Mouse (Mus musculus) liver, embryonic 12.5 days (tissue): ENCODE results near the gene Fam185a. TPM values are rescaled to one million over a fixed set of nuclear protein-coding genes. Genes with fewer than 3 reads are reported as not detected.

Experiments used
- ATAC-seq: fragments of 200-750 bp; cut with Nextera tagmentation; 2 replicates; pipeline ENCODE4 v1.8.0; 2017; ENCODE audit warnings: moderate number of reproducible peaks, mild to moderate bottlenecking, moderate library complexity
- H3K27ac ChIP-seq: fragments of 300-500 bp; sonication (generic); 2 replicates; pipeline ENCODE4 v1.5.1; 2016; ENCODE audit warnings: mild to moderate bottlenecking
- H3K27me3 ChIP-seq: fragments of 300-500 bp; sonication (generic); replicated peaks from 2 replicates; pipeline ENCODE4 v1.6.1; 2016; ENCODE audit warnings: mild to moderate bottlenecking, moderate library complexity
- H3K36me3 ChIP-seq: fragments of 300-500 bp; sonication (generic); 2 replicates; pipeline ENCODE4 v1.6.1; 2016; ENCODE audit warnings: mild to moderate bottlenecking, moderate library complexity
- H3K4me1 ChIP-seq: fragments of 300-500 bp; sonication (generic); 2 replicates; pipeline ENCODE4 v1.6.1; 2016
- H3K4me2 ChIP-seq: fragments of 300-500 bp; sonication (generic); 2 replicates; pipeline ENCODE4 v1.6.1; 2016; ENCODE audit warnings: mild to moderate bottlenecking, moderate library complexity
- H3K4me3 ChIP-seq: fragments of 300-500 bp; sonication (generic); 2 replicates; pipeline ENCODE4 v1.5.1; 2016; ENCODE audit warnings: mild to moderate bottlenecking, moderate library complexity
- H3K9ac ChIP-seq: fragments of 300-500 bp; sonication (generic); 2 replicates; pipeline ENCODE4 v1.6.1; 2016; ENCODE audit warnings: mild to moderate bottlenecking, moderate library complexity
- H3K9me3 ChIP-seq: fragments of 300-500 bp; sonication (generic); replicated peaks from 2 replicates; pipeline ENCODE4 v1.6.1; 2016; ENCODE audit warnings: mild to moderate bottlenecking, moderate library complexity
- WGBS: fragments of 180-500 bp; shearing (Covaris S2); methylation state at CpG from one replicate; pipeline ENCODE4 v1.1.7; 2016; ENCODE audit not compliant: insufficient replicate concordance; 5-methylcytosine and 5-hydroxymethylcytosine counted together
- polyA plus RNA-seq: library from polyadenylated mRNA; unstranded; fragments of >200 nt; fragmentation: Nextera tagmentation; extraction: Ambion mirVana; gene quantifications from 2 replicates; pipeline ENCODE4 v1.2.1, GENCODE M21; 2016

The Fam185a gene
- polyA plus RNA-seq, 1 experiment from 2014 or later, result 5.7 TPM

GRCm38 (mm10) chr5:21528068-21528842, 103.5 kb downstream of the Fam185a start:
- Histone ChIP-seq H3K4me1 (no peaks in the 10 kb centered on the region), H3K4me2 (no peak overlapping the region), H3K9ac (no peak overlapping the region), H3K4me3 (no peak overlapping the region), H3K27me3 (no peaks in the 10 kb centered on the region), H3K36me3 (no peaks in the 10 kb centered on the region), H3K9me3 (no peaks in the 10 kb centered on the region), H3K27ac (no peak overlapping the region)
- 75% methylated on average over 15 of the region's 15 CpGs for WGBS
- ATAC-seq, result no peak

GRCm38 (mm10) chr5:21529110-21529720, 104.5 kb downstream of the Fam185a start:
- no peak for ATAC-seq
- no peak overlapping the region for H3K4me2 ChIP-seq
- no peaks in the 10 kb centered on the region for H3K9me3 ChIP-seq
- H3K27ac ChIP-seq, result no peak overlapping the region
- H3K9ac ChIP-seq, result no peak overlapping the region
- WGBS, result 71% methylated on average over 8 of the region's 8 CpGs
- H3K36me3 ChIP-seq, result no peaks in the 10 kb centered on the region
- no peaks in the 10 kb centered on the region for H3K4me1 ChIP-seq
- no peak overlapping the region for H3K4me3 ChIP-seq
- H3K27me3 ChIP-seq, result no peaks in the 10 kb centered on the region

Other genes starting within 250 kb of the Fam185a start
- 2.6 and 2.7 TPM in 2 replicates for gene Gsap, start 238.7 kb upstream of the Fam185a start, polyA plus RNA-seq
- gene Fgl2, start 52.3 kb upstream of the Fam185a start, polyA plus RNA-seq, result 1.4 and 1.5 TPM in 2 replicates
- gene Ccdc146, start 281 bp upstream of the Fam185a start, polyA plus RNA-seq, result not detected in 2 replicates
- 1.6 and 2.2 TPM in 2 replicates for gene Lrrc17, start 118.6 kb downstream of the Fam185a start, polyA plus RNA-seq
- gene Fbxl13, start 220.7 kb downstream of the Fam185a start, polyA plus RNA-seq, result 0.06 and 0.23 TPM in 2 replicates
- gene Armc10, start 220.9 kb downstream of the Fam185a start, polyA plus RNA-seq, result 10.6 and 11.8 TPM in 2 replicates